Mouse (Mus musculus): ENCODE results near the gene Btbd11. TPM values are rescaled to one million over a fixed set of nuclear protein-coding genes. Genes with fewer than 3 reads are reported as not detected.

The Btbd11 gene
- polyA plus RNA-seq, 1 experiment from 2014 or later, result 23.6 TPM

GRCm38 (mm10) chr10:85538051-85538753 lies 151.6 kb downstream of the Btbd11 start:
- Histone ChIP-seq H3K9ac (ENCODE audit: low read depth, low read length) (no peak overlapping the region), H3K4me2 (replicated peaks; ENCODE audit: low read depth, low read length) (no peak overlapping the region), H3K4me3 (ENCODE audit: low read length) (no peak overlapping the region), H3K9me3 (ENCODE audit: control insufficient read depth, low read length) (no peaks in the 10 kb centered on the region), H3K27me3 (ENCODE audit: control insufficient read depth, insufficient read depth, low read length) (no peaks in the 10 kb centered on the region), H3K27ac (ENCODE audit: low read depth, low read length) (no peak overlapping the region), H3K4me1 (ENCODE audit: control insufficient read depth, insufficient read depth, low read length) (no peaks in the 10 kb centered on the region), H3K36me3 (ENCODE audit: control insufficient read depth, insufficient read depth, low read length) (no peaks in the 10 kb centered on the region)
- 80% methylated on average over 11 of the region's 11 CpGs for WGBS
- ATAC-seq (ENCODE audit: low FRiP score, low TSS enrichment), result no peak

GRCm38 (mm10) chr10:85539510-85540120 lies 153.0 kb downstream of the Btbd11 start:
- no peak overlapping the region for H3K4me3 ChIP-seq (ENCODE audit: low read length)
- ATAC-seq (ENCODE audit: low FRiP score, low TSS enrichment), result no peak
- H3K4me1 ChIP-seq (ENCODE audit: control insufficient read depth, insufficient read depth, low read length), result no peaks in the 10 kb centered on the region
- no peak overlapping the region for H3K9ac ChIP-seq (ENCODE audit: low read depth, low read length)
- H3K9me3 ChIP-seq (ENCODE audit: control insufficient read depth, low read length), result no peaks in the 10 kb centered on the region
- WGBS, result 33% methylated on average over 8 of the region's 8 CpGs
- H3K36me3 ChIP-seq (ENCODE audit: control insufficient read depth, insufficient read depth, low read length), result no peaks in the 10 kb centered on the region
- no peak overlapping the region for H3K27ac ChIP-seq (ENCODE audit: low read depth, low read length)
- H3K27me3 ChIP-seq (ENCODE audit: control insufficient read depth, insufficient read depth, low read length), result no peaks in the 10 kb centered on the region
- no peak overlapping the region for H3K4me2 ChIP-seq (replicated peaks; ENCODE audit: low read depth, low read length)

DNA sequence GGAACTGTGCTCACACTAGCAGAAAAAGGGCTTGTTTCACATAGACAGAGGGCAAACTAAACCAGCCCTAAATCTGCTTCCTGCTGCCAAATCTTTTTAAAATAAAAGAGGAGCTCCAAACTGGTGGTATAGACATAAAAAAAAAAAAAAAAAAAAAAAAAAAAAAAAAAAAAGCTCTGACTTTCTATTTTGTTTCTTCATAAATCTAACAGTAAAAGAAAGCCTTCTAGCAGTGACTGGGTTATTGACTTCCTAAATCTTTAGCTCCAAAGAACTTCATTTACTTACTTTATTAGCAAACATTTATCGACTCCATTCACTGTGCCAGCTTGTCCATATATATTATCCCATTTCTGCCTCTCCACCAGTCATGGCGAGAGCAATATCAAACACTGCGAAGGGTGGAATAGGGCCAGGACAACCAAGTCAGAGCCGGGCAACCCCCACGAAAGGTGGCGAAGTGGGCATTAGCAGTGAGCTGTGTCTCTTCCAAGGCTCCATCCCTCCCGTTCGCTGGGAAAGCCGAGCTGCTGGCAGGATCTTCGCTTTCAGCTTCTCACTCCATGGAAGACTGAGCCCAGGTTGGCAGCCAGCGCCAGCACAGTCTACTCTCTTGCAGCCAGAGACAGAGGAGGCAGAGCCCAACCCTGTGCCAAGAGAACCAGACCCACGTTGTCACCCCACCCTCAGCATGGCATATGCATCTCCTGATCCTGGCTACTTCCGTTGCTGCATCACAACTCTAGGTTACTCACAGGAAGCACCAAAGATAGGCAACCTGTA lies 153.9 kb downstream of the Btbd11 start:
- no peaks in the 10 kb centered on the region for H3K9me3 ChIP-seq (ENCODE audit: control insufficient read depth, low read length)
- H3K4me3 ChIP-seq (ENCODE audit: low read length), result no peak overlapping the region
- no peak for ATAC-seq (ENCODE audit: low FRiP score, low TSS enrichment)
- H3K4me1 ChIP-seq (ENCODE audit: control insufficient read depth, insufficient read depth, low read length), result no peaks in the 10 kb centered on the region
- H3K36me3 ChIP-seq (ENCODE audit: control insufficient read depth, insufficient read depth, low read length), result no peaks in the 10 kb centered on the region
- H3K27ac ChIP-seq (ENCODE audit: low read depth, low read length), result no peak overlapping the region
- H3K27me3 ChIP-seq (ENCODE audit: control insufficient read depth, insufficient read depth, low read length), result no peaks in the 10 kb centered on the region
- no peak overlapping the region for H3K9ac ChIP-seq (ENCODE audit: low read depth, low read length)
- WGBS, result 80% methylated on average over 13 of the region's 13 CpGs
- H3K4me2 ChIP-seq (replicated peaks; ENCODE audit: low read depth, low read length), result no peak overlapping the region

- Histone ChIP-seq H3K9ac (ENCODE audit: low read depth, low read length) (no peak overlapping the region), H3K27ac (ENCODE audit: low read depth, low read length) (no peak overlapping the region), H3K27me3 (ENCODE audit: control insufficient read depth, insufficient read depth, low read length) (no peaks in the 10 kb centered on the region), H3K9me3 (ENCODE audit: control insufficient read depth, low read length) (no peaks in the 10 kb centered on the region), H3K4me2 (replicated peaks; ENCODE audit: low read depth, low read length) (no peak overlapping the region), H3K4me1 (ENCODE audit: control insufficient read depth, insufficient read depth, low read length) (no peaks in the 10 kb centered on the region), H3K4me3 (ENCODE audit: low read length) (no peak overlapping the region), H3K36me3 (ENCODE audit: control insufficient read depth, insufficient read depth, low read length) (no peaks in the 10 kb centered on the region)
- 92% methylated on average over 3 of the region's 3 CpGs for WGBS
- ATAC-seq (ENCODE audit: low FRiP score, low TSS enrichment), result no peak
Measured at GRCm38 (mm10) chr10:85541481-85541880, 154.9 kb downstream of the Btbd11 start.

- Histone ChIP-seq H3K9ac (ENCODE audit: low read depth, low read length) (no peak overlapping the region), H3K9me3 (ENCODE audit: control insufficient read depth, low read length) (no peaks in the 10 kb centered on the region), H3K27me3 (ENCODE audit: control insufficient read depth, insufficient read depth, low read length) (no peaks in the 10 kb centered on the region), H3K36me3 (ENCODE audit: control insufficient read depth, insufficient read depth, low read length) (no peaks in the 10 kb centered on the region), H3K4me1 (ENCODE audit: control insufficient read depth, insufficient read depth, low read length) (no peaks in the 10 kb centered on the region), H3K4me3 (ENCODE audit: low read length) (no peak overlapping the region), H3K27ac (ENCODE audit: low read depth, low read length) (no peak overlapping the region), H3K4me2 (replicated peaks; ENCODE audit: low read depth, low read length) (no peak overlapping the region)
- WGBS, result 91% methylated on average over 14 of the region's 14 CpGs
- ATAC-seq (ENCODE audit: low FRiP score, low TSS enrichment), result no peak
Measured at GRCm38 (mm10) chr10:85541892-85542630, 155.4 kb downstream of the Btbd11 start.

- H3K9me3 ChIP-seq (ENCODE audit: control insufficient read depth, low read length), result no peaks in the 10 kb centered on the region
- no peaks in the 10 kb centered on the region for H3K27me3 ChIP-seq (ENCODE audit: control insufficient read depth, insufficient read depth, low read length)
- H3K9ac ChIP-seq (ENCODE audit: low read depth, low read length), result no peak overlapping the region
- WGBS, result 84% methylated on average over 2 of the region's 2 CpGs
- no peaks in the 10 kb centered on the region for H3K4me1 ChIP-seq (ENCODE audit: control insufficient read depth, insufficient read depth, low read length)
- H3K27ac ChIP-seq (ENCODE audit: low read depth, low read length), result no peak overlapping the region
- H3K36me3 ChIP-seq (ENCODE audit: control insufficient read depth, insufficient read depth, low read length), result no peaks in the 10 kb centered on the region
- no peak overlapping the region for H3K4me3 ChIP-seq (ENCODE audit: low read length)
- no peak overlapping the region for H3K4me2 ChIP-seq (replicated peaks; ENCODE audit: low read depth, low read length)
- ATAC-seq (ENCODE audit: low FRiP score, low TSS enrichment), result no peak
Measured at GRCm38 (mm10) chr10:85543281-85543680, 156.7 kb downstream of the Btbd11 start.

- H3K4me3 ChIP-seq (ENCODE audit: low read length), result no peak overlapping the region
- H3K9ac ChIP-seq (ENCODE audit: low read depth, low read length), result no peak overlapping the region
- ATAC-seq (ENCODE audit: low FRiP score, low TSS enrichment), result no peak
- H3K9me3 ChIP-seq (ENCODE audit: control insufficient read depth, low read length), result no peaks in the 10 kb centered on the region
- WGBS, result 51% methylated on average over 5 of the region's 5 CpGs
- H3K27ac ChIP-seq (ENCODE audit: low read depth, low read length), result no peak overlapping the region
- no peak overlapping the region for H3K4me2 ChIP-seq (replicated peaks; ENCODE audit: low read depth, low read length)
- no peaks in the 10 kb centered on the region for H3K4me1 ChIP-seq (ENCODE audit: control insufficient read depth, insufficient read depth, low read length)
- H3K36me3 ChIP-seq (ENCODE audit: control insufficient read depth, insufficient read depth, low read length), result no peaks in the 10 kb centered on the region
- H3K27me3 ChIP-seq (ENCODE audit: control insufficient read depth, insufficient read depth, low read length), result no peaks in the 10 kb centered on the region
Measured at GRCm38 (mm10) chr10:85544991-85545390, 158.4 kb downstream of the Btbd11 start.

DNA sequence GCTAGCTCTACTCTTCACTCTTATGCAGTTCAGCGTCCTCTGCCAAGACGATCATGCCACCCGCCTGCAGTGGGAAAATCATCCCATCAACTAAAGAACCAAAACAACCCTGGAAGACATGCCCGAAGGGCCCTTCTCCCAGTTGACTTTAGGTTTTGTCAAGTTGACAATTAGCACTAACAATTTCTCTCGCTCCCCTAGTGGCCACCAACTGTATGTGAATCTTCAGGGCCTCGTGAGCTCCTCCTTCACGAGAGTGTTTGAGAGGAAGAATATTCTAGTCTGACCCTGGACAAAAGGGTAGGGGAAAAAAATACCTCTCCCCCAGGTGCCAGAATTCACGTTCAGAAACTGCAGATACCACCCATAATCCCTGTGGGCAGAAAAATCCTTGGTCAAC lies 168.6 kb downstream of the Btbd11 start:
- H3K27me3 ChIP-seq (ENCODE audit: control insufficient read depth, insufficient read depth, low read length), result no peaks in the 10 kb centered on the region
- no peak for ATAC-seq (ENCODE audit: low FRiP score, low TSS enrichment)
- H3K27ac ChIP-seq (ENCODE audit: low read depth, low read length), result no peak overlapping the region
- no peak overlapping the region for H3K4me3 ChIP-seq (ENCODE audit: low read length)
- WGBS, result 67% methylated on average over 8 of the region's 8 CpGs
- no peaks in the 10 kb centered on the region for H3K9me3 ChIP-seq (ENCODE audit: control insufficient read depth, low read length)
- no peak overlapping the region for H3K9ac ChIP-seq (ENCODE audit: low read depth, low read length)
- H3K4me2 ChIP-seq (replicated peaks; ENCODE audit: low read depth, low read length), result no peak overlapping the region
- H3K4me1 ChIP-seq (ENCODE audit: control insufficient read depth, insufficient read depth, low read length), result no peaks in the 10 kb centered on the region
- H3K36me3 ChIP-seq (ENCODE audit: control insufficient read depth, insufficient read depth, low read length), result no peaks in the 10 kb centered on the region

All from kidney, embryonic 14.5 days (tissue).